Mouse (Mus musculus) limb, embryonic 14.5 days (tissue): ENCODE measurements at regions not wholly inside any gene's neighbourhood (a gene's known extent, or its start where the extent isn't known, plus 50 kb on each side); places are given as distances from the start of the nearest gene placed in this dataset.

Source experiments
- ATAC-seq: fragments of 200-750 bp; cut with Nextera tagmentation; 2 replicates; pipeline ENCODE4 v1.8.0; 2017; ENCODE audit warnings: low read depth, moderate number of reproducible peaks, moderate TSS enrichment; ENCODE audit not compliant: low FRiP score
- DNase-seq: peaks from one replicate; pipeline ENCODE4 v3.0.0-alpha.2; 2015; ENCODE audit warnings: low spot score
- H3K27ac ChIP-seq: fragments of 300-500 bp; sonication (generic); replicated peaks from 2 replicates; pipeline ENCODE4 v1.5.1; 2014; ENCODE audit warnings: low read depth, mild to moderate bottlenecking, low read length, moderate library complexity, mixed read lengths
- H3K27me3 ChIP-seq: fragments of 300-500 bp; sonication (generic); 2 replicates; pipeline ENCODE4 v1.6.1; 2014; ENCODE audit warnings: low read length, mixed read lengths; ENCODE audit not compliant: control insufficient read depth, insufficient read depth
- H3K36me3 ChIP-seq: fragments of 300-500 bp; sonication (generic); 2 replicates; pipeline ENCODE4 v1.6.1; 2014; ENCODE audit warnings: mild to moderate bottlenecking, low read length, moderate library complexity, mixed read lengths; ENCODE audit not compliant: control insufficient read depth, insufficient read depth
- H3K4me1 ChIP-seq: fragments of 300-500 bp; sonication (generic); 2 replicates; pipeline ENCODE4 v1.6.1; 2014; ENCODE audit warnings: antibody characterized with exemption, low read length, mixed read lengths; ENCODE audit not compliant: control insufficient read depth, insufficient read depth
- H3K4me2 ChIP-seq: fragments of 300-500 bp; sonication (generic); replicated peaks from 2 replicates; pipeline ENCODE4 v1.6.1; 2014; ENCODE audit warnings: low read depth, mild to moderate bottlenecking, low read length, moderate library complexity; ENCODE audit not compliant: severe bottlenecking
- H3K4me3 ChIP-seq: fragments of 300-500 bp; sonication (generic); replicated peaks from 2 replicates; pipeline ENCODE4 v1.5.1; 2014; ENCODE audit warnings: low read length
- H3K9ac ChIP-seq: fragments of 300-500 bp; sonication (generic); 2 replicates; pipeline ENCODE4 v1.6.1; 2014; ENCODE audit warnings: mild to moderate bottlenecking, low read depth, low read length, moderate library complexity; ENCODE audit not compliant: severe bottlenecking
- H3K9me3 ChIP-seq: fragments of 300-500 bp; sonication (generic); 2 replicates; pipeline ENCODE4 v1.6.1; 2016; ENCODE audit warnings: low read length; ENCODE audit not compliant: control insufficient read depth
- POLR2A ChIP-seq: fragments of 200-500 bp; IDR thresholded peaks from 2 replicates; pipeline ENCODE4 v1.8.0; 2012; ENCODE audit warnings: inconsistent platforms, mild to moderate bottlenecking, moderate library complexity, borderline replicate concordance; ENCODE audit not compliant: insufficient read depth, insufficient read length; ENCODE audit errors: extremely low read depth
- WGBS: fragments of 180-500 bp; shearing (Covaris S2); extraction: QIAGEN DNeasy Blood & Tissue Kit; methylation state at CpG from one replicate; pipeline ENCODE4 v1.1.7; 2014; 5-methylcytosine and 5-hydroxymethylcytosine counted together

- Histone ChIP-seq H3K4me1 (peaks cover 10% of the 10 kb centered on the region; the same call in 1 of the 2 replicates), H3K9ac (no peak overlapping the region), H3K4me2 (no peak overlapping the region), H3K36me3 (no peaks in the 10 kb centered on the region), H3K4me3 (no peak overlapping the region), H3K27ac (no peak overlapping the region), H3K27me3 (no peaks in the 10 kb centered on the region), H3K9me3 (peaks cover 7% of the 10 kb centered on the region; the same call in 1 of the 2 replicates)
- DNase-seq, result no peak
- no peak for TF ChIP-seq POLR2A
- 74% methylated on average over 17 of the region's 17 CpGs for WGBS
- no peak for ATAC-seq
Observed at GRCm38 (mm10) chr4:33581766-33582525, 271.8 kb downstream of the Rngtt start.

GRCm38 (mm10) chr4:33582986-33583720 is 273.0 kb downstream of the Rngtt start:
- no peak overlapping the region for H3K27ac ChIP-seq
- H3K4me3 ChIP-seq, result no peak overlapping the region
- no peak for DNase-seq
- WGBS, result 88% methylated on average over 15 of the region's 15 CpGs
- TF ChIP-seq POLR2A, result no peak
- H3K9ac ChIP-seq, result no peak overlapping the region
- no peaks in the 10 kb centered on the region for H3K27me3 ChIP-seq
- ATAC-seq, result no peak
- no peak overlapping the region for H3K4me2 ChIP-seq
- no peaks in the 10 kb centered on the region for H3K36me3 ChIP-seq
- no peaks in the 10 kb centered on the region for H3K9me3 ChIP-seq
- H3K4me1 ChIP-seq, result peaks cover 15% of the 10 kb centered on the region; the same call in 1 of the 2 replicates

DNA sequence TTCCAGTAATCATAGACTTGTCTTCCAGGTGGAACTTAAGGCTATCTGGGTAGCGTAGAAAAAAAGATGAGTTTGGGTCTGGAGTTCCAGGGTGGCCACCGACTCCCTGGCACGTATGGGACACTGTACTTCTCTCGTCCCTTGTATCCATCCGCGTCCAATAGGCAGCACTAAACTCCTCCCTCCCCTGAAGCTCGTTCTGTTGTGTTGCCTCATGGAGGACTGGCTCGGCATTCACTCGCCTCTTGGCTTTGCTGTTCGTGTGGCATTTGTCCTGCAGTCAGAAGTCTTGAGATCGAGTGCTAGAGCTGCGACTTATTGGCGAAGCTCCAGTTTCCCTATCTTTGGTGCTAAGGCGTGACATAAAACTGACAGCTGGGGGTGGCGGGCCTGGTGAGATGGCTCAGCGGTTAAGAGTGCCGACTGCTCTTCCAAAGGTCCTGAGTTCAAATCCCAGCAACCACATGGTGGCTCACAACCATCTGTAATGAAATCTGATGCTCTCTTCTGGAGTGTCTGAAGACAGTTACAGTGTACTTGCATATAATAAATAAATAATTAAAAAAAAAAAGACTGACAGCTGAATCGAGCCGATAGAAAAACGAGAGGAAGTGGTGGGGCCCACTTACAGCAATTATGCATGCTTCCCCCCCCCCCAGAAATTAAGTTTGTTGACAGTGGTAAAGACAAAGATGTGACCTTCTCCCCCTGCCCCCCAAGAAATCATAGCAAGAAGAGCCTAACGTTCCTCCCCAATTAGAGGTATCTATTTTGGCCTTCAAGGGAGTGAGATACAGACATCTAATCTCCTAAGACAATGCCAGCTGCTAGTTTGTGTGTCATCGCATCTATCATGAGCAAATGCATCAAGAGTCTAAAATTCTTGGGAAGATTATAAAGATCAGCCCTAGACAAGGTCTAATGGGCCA is 274.1 kb downstream of the Rngtt start:
- H3K27me3 ChIP-seq, result no peaks in the 10 kb centered on the region
- no peak for DNase-seq
- ATAC-seq, result no peak
- H3K4me3 ChIP-seq, result no peak overlapping the region
- no peak for TF ChIP-seq POLR2A
- H3K27ac ChIP-seq, result no peak overlapping the region
- H3K4me2 ChIP-seq, result no peak overlapping the region
- H3K9me3 ChIP-seq, result no peaks in the 10 kb centered on the region
- H3K4me1 ChIP-seq, result peaks cover 15% of the 10 kb centered on the region; the same call in 1 of the 2 replicates
- WGBS, result 93% methylated on average over 22 of the region's 22 CpGs
- no peak overlapping the region for H3K9ac ChIP-seq
- H3K36me3 ChIP-seq, result no peaks in the 10 kb centered on the region

DNA sequence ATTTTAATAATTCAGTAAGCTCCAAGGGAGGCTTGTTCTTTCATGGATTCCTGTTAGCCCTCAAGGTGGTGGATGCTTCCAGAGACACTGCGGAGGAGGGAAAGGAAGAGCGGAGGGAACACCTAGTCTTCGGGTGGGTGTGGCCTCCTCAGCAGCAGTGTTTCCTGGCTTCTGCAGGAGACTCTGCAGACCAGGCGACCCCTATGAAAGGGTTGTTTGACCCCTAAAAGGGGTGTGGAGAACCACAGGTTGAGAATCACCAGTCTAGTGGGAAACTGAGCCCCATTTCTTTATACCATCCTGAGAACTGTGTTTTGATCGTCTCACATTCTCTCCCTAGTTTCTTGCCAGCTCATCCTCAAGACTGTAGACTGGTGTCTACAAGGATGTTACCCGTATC is 275.7 kb downstream of the Rngtt start:
- Histone ChIP-seq H3K9me3 (no peaks in the 10 kb centered on the region), H3K27ac (no peak overlapping the region), H3K4me1 (peaks cover 15% of the 10 kb centered on the region; the same call in 1 of the 2 replicates), H3K4me2 (no peak overlapping the region), H3K27me3 (no peaks in the 10 kb centered on the region), H3K9ac (no peak overlapping the region), H3K36me3 (no peaks in the 10 kb centered on the region), H3K4me3 (no peak overlapping the region)
- TF ChIP-seq POLR2A, result no peak
- WGBS, result 74% methylated on average over 6 of the region's 6 CpGs
- DNase-seq (no peak), ATAC-seq (no peak)

DNA sequence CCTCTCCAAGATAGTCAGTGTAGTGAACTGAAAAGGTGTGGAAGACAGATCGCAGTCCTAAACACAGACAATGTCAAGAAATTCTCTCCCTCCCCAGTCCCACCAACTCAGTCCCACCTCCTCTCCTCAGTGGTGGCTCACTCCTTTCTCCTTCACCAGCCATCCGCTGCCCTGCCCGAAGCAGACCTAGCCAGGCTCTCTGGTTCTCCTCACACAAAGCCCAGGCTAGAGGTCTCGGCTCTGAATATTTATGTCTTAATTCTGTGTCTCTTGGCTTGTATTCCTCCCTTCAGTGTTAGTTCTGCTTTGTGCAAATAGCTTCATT is 276.1 kb downstream of the Rngtt start:
- WGBS, result 61% methylated on average over 4 of the region's 4 CpGs
- ATAC-seq, result no peak
- peaks cover 15% of the 10 kb centered on the region; the same call in 1 of the 2 replicates for H3K4me1 ChIP-seq
- DNase-seq, result no peak
- no peak for TF ChIP-seq POLR2A
- peak overlapping the region; percentile 44 for H3K4me2 ChIP-seq
- H3K36me3 ChIP-seq, result no peaks in the 10 kb centered on the region
- H3K9me3 ChIP-seq, result no peaks in the 10 kb centered on the region
- peak overlapping the region; percentile 64 for H3K27ac ChIP-seq
- H3K9ac ChIP-seq, result peak overlapping the region; percentile 25; the same call in 1 of the 2 replicates
- H3K4me3 ChIP-seq, result no peak overlapping the region
- H3K27me3 ChIP-seq, result no peaks in the 10 kb centered on the region
